Mouse (Mus musculus): ENCODE results near the gene Zfp60.

GRCm38 (mm10) chr7:27794566-27794965 lies 63.4 kb downstream of the Zfp60 start:
- TF ChIP-seq CTCF (IDR thresholded peaks at IDR 0.05; ENCODE audit: control insufficient read depth, insufficient read depth, low read length) (no peak), POLR2A (IDR thresholded peaks at IDR 0.05; ENCODE audit: borderline replicate concordance, control insufficient read depth, low read depth, low read length) (no peak)
